Mouse (Mus musculus) G1E-ER4 (cell line): ENCODE data around the gene Upf1. TPM values are rescaled to one million over a fixed set of nuclear protein-coding genes. Genes with fewer than 3 reads are reported as not detected.

ENCODE experiments used
- GATA1 ChIP-seq: IDR thresholded peaks from one replicate; pipeline ENCODE4 v1.8.0; 2012; ENCODE audit warnings: low read length, inconsistent platforms
- polyA plus RNA-seq: library from polyadenylated mRNA; stranded (reverse); fragments of >175 nt; gene quantifications from 2 replicates; pipeline ENCODE4 v1.2.3, GENCODE M21; 2012

Upf1 gene
- polyA plus RNA-seq: 126 and 139 TPM in 2 replicates

- TF ChIP-seq GATA1: no peak
These were observed at the start of gene Upf1 for GRCm38 (mm10) chr8:70353194-70353817. Gene Upf1, minus strand, starts transcription at chr8:70353278.

GRCm38 (mm10) chr8:70397611-70398563 is 44.8 kb upstream of the Upf1 start:
- no peak for TF ChIP-seq GATA1

- TF ChIP-seq GATA1: no peak
These were observed 43.1 kb upstream of the Upf1 start for GRCm38 (mm10) chr8:70396184-70396583.

GRCm38 (mm10) chr8:70395649-70396048 is 42.6 kb upstream of the Upf1 start:
- no peak for TF ChIP-seq GATA1

GRCm38 (mm10) chr8:70394269-70394998 is 41.4 kb upstream of the Upf1 start:
- no peak for TF ChIP-seq GATA1

GRCm38 (mm10) chr8:70393087-70393486 is 40.0 kb upstream of the Upf1 start:
- no peak for TF ChIP-seq GATA1

GRCm38 (mm10) chr8:70389678-70390077 is 36.6 kb upstream of the Upf1 start:
- no peak for TF ChIP-seq GATA1

- TF ChIP-seq GATA1: no peak
These were observed 30.2 kb upstream of the Upf1 start for GRCm38 (mm10) chr8:70383287-70383686.

GRCm38 (mm10) chr8:70380069-70380468 is 27.0 kb upstream of the Upf1 start:
- TF ChIP-seq GATA1: no peak

- TF ChIP-seq GATA1: no peak
These were observed 24.0 kb upstream of the Upf1 start for GRCm38 (mm10) chr8:70377049-70377448.

- no peak for TF ChIP-seq GATA1
These were observed 23.2 kb upstream of the Upf1 start for GRCm38 (mm10) chr8:70376275-70376741.

- TF ChIP-seq GATA1: no peak
These were observed 22.3 kb upstream of the Upf1 start for GRCm38 (mm10) chr8:70375212-70375859.

GRCm38 (mm10) chr8:70374318-70374927 is 21.3 kb upstream of the Upf1 start:
- no peak for TF ChIP-seq GATA1

GRCm38 (mm10) chr8:70373397-70374317 is 20.6 kb upstream of the Upf1 start, which contains the start of gene Comp:
Gene Comp, plus strand, starts transcription at chr8:70373558.
- TF ChIP-seq GATA1: no peak
